Mouse (Mus musculus) cortical plate, adult 2 months (tissue): ENCODE data around the gene Maml3.

ENCODE experiments used
- CTCF ChIP-seq: fragments of 200-500 bp; IDR thresholded peaks from 2 replicates; pipeline ENCODE4 v1.5.1; 2011; ENCODE audit warnings: mild to moderate bottlenecking, control low read depth, low read length; ENCODE audit not compliant: insufficient read depth; ENCODE audit errors: extremely low read depth
- POLR2A ChIP-seq: fragments of 200-500 bp; IDR thresholded peaks from 2 replicates; pipeline ENCODE4 v1.6.1; 2011; ENCODE audit warnings: mild to moderate bottlenecking, low read length, control low read depth; ENCODE audit not compliant: insufficient read depth; ENCODE audit errors: extremely low read depth

GRCm38 (mm10) chr3:52016178-52016577 is 88.7 kb downstream of the Maml3 start:
- TF ChIP-seq POLR2A, result no peak
- no peak for TF ChIP-seq CTCF
